Mouse (Mus musculus): ENCODE results near the gene Dnmt3a.

Dnmt3a gene

GRCm38 (mm10) chr12:3852521-3852920, 46.7 kb downstream of the Dnmt3a start:
- no peak for DNase-seq (ENCODE audit: low spot score in 2 of 2)

- DNase-seq (ENCODE audit: low spot score in 2 of 2) = no peak
Observed at GRCm38 (mm10) chr12:3854419-3854818, 48.6 kb downstream of the Dnmt3a start.

GRCm38 (mm10) chr12:3855762-3856501, 50.1 kb downstream of the Dnmt3a start:
- peak in 1 of 2 experiments; percentile 63 for DNase-seq (ENCODE audit: low spot score in 2 of 2)

GRCm38 (mm10) chr12:3856748-3857147, 50.9 kb downstream of the Dnmt3a start:
- no peak for DNase-seq (ENCODE audit: low spot score in 2 of 2)

GRCm38 (mm10) chr12:3857231-3857630, 51.4 kb downstream of the Dnmt3a start:
- DNase-seq (ENCODE audit: low spot score in 2 of 2) = no peak

GRCm38 (mm10) chr12:3857773-3858172, 52.0 kb downstream of the Dnmt3a start:
- DNase-seq (ENCODE audit: low spot score in 2 of 2) = no peak

GRCm38 (mm10) chr12:3858754-3859153, 52.9 kb downstream of the Dnmt3a start:
- no peak for DNase-seq (ENCODE audit: low spot score in 2 of 2)

- no peak for DNase-seq (ENCODE audit: low spot score in 2 of 2)
Observed at GRCm38 (mm10) chr12:3859545-3859944, 53.7 kb downstream of the Dnmt3a start.

GRCm38 (mm10) chr12:3860005-3860404, 54.2 kb downstream of the Dnmt3a start:
- no peak for DNase-seq (ENCODE audit: low spot score in 2 of 2)

GRCm38 (mm10) chr12:3861665-3862228, 55.9 kb downstream of the Dnmt3a start:
- no peak for DNase-seq (ENCODE audit: low spot score in 2 of 2)

- no peak for DNase-seq (ENCODE audit: low spot score in 2 of 2)
Observed at GRCm38 (mm10) chr12:3862253-3862652, 56.4 kb downstream of the Dnmt3a start.

GRCm38 (mm10) chr12:3864208-3864607, 58.4 kb downstream of the Dnmt3a start:
- no peak for DNase-seq (ENCODE audit: low spot score in 2 of 2)

- no peak for DNase-seq (ENCODE audit: low spot score in 2 of 2)
Observed at GRCm38 (mm10) chr12:3865594-3865993, 59.8 kb downstream of the Dnmt3a start.

- no peak for DNase-seq (ENCODE audit: low spot score in 2 of 2)
Observed at GRCm38 (mm10) chr12:3866654-3867370, 61.0 kb downstream of the Dnmt3a start.

- DNase-seq (ENCODE audit: low spot score in 2 of 2) = no peak
Observed at GRCm38 (mm10) chr12:3868115-3868514, 62.3 kb downstream of the Dnmt3a start.

- no peak for DNase-seq (ENCODE audit: low spot score in 2 of 2)
Observed at GRCm38 (mm10) chr12:3868676-3869458, 63.1 kb downstream of the Dnmt3a start.

- no peak for DNase-seq (ENCODE audit: low spot score in 2 of 2)
Observed at GRCm38 (mm10) chr12:3870024-3870423, 64.2 kb downstream of the Dnmt3a start.

GRCm38 (mm10) chr12:3870859-3871462, 65.2 kb downstream of the Dnmt3a start:
- DNase-seq (ENCODE audit: low spot score in 2 of 2) = no peak

- DNase-seq (ENCODE audit: low spot score in 2 of 2) = peak; percentile 64 to 72
Observed at GRCm38 (mm10) chr12:3871637-3872036, 65.8 kb downstream of the Dnmt3a start.

- DNase-seq (ENCODE audit: low spot score in 2 of 2) = no peak
Observed at GRCm38 (mm10) chr12:3872410-3873230, 66.8 kb downstream of the Dnmt3a start.

- no peak for DNase-seq (ENCODE audit: low spot score in 2 of 2)
Observed at GRCm38 (mm10) chr12:3875474-3875873, 69.7 kb downstream of the Dnmt3a start.

All from frontal cortex, postnatal 10 days (tissue).